Mouse (Mus musculus) adrenal gland, adult (tissue): Measurements from ENCODE around the gene Gm11114.

Experiments
- DNase-seq, 2 experiments: peaks; one replicate each; pipeline ENCODE4 v3.0.0; 2022 to 2023; ENCODE audit warnings: low spot score in 1 of 2; ENCODE audit not compliant: inconsistent age in 2 of 2

Gm11114 gene

DNA sequence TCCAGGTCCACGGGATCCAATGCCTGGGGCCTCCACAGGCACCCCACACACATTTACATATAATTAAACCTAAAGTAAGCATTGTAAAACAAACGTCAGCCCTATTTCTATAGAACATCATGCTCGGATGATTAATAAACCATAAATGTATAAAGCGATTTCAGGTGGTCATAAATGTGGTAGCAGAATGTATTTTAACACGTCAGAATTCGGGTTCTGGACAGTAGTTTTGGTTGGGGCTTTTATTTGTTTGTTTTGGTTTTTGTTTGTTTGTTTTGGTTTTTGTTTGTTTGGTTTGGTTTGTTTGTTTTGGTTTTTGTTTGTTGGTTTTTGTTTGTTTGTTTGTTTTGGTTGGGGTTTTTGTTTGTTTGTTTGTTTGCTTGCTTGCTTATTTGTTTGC lies at the start of gene Gm11114:
TSS of gene Gm11114 (plus strand) at position 301 of the 400 bp plus-strand sequence.
- DNase-seq: no peak

DNA sequence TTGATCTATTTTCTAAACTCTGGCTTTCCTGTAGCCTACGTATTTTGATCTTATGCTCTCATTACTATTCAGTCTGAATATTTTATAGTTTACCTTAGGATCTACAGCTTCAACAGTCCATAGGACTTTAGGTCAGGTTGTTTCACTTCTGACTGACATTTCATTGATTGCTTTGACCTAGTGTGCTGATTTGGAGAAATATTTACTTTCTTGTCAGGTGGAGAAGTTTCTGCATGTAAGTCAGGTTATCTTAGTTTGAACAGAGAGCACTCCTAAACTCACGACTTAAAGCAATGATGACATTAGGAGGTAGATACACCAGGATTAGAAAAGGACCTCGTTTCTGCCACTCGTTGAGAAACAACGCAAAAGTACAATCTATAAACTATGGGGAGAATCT lies 45.7 kb upstream of the Gm11114 start:
- no peak for DNase-seq

DNA sequence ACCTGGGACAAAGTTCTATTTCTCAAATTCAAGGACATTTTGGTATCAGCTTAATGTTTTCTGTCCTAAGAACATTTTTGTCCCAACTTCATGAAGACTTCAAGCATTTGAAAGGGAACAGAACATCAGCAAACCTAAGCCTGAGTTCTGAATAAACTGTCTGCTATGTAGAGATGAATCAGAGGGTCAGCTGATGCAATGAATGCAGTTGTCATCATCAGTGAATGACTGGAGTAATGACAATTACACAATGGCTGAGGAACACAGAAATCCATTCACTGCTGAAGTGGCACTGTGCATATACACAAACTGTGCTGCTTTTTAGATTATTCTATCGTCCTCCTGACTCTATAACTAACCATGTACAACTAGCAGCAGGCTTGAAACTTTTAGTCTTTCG lies 38.5 kb upstream of the Gm11114 start:
- peak; percentile 5 to 45 for DNase-seq

DNA sequence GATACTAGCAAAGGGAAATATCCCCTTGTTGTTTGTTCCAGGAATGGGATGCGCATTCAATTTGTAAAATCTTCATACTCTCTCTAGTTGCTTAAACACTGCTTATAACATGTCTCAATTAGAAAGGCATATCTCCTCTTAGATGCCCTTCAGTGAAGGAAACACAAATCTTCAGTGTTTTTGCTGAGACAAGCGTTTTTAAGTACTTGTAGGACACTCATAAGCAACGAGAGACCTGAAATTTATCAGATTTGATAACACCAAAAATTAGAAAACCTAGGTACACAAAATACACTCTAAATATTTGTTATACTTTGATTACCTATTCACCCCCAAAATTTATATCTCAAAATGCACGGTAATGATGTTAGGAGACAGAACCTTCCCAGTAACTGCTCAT lies 9.7 kb upstream of the Gm11114 start:
- no peak for DNase-seq

DNA sequence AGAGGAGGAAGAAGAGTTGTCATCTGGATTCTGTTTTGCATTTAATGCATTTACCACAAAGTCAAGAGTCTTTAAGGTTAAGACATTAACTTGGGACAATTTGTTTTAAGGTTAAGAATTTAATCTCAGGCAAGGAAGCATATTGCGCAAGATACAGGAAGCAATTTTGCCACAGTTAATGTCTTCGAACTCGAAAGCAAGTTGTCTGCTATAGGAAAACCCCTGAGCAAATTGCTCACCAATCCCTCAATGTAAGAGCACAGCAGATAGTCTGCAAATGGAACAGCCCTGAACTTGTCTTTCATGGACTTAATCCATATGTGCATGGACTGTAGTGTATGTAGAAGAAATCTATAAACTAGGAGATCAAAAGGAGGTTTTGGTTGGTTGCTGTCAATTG lies 9.2 kb upstream of the Gm11114 start:
- no peak for DNase-seq

DNA sequence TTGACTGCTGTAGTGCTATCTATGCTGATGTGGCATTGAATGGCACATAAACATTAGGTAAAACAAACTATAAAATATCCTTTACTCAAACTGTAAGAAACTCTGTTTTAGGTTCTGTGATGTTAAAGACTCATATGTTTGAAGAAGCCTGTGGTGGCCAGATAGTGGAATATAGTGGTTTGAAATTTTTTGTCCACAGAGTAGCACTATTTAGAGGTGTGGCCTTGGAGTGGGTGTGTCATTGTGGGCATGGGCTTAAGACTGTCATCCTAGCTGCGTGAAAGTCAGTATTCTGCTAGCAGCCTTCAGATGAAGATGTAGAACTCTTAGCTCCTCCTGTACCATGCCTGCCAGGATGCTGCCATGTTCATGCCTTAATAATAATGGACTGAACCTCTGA lies 3.5 kb downstream of the Gm11114 start:
- DNase-seq: no peak

DNA sequence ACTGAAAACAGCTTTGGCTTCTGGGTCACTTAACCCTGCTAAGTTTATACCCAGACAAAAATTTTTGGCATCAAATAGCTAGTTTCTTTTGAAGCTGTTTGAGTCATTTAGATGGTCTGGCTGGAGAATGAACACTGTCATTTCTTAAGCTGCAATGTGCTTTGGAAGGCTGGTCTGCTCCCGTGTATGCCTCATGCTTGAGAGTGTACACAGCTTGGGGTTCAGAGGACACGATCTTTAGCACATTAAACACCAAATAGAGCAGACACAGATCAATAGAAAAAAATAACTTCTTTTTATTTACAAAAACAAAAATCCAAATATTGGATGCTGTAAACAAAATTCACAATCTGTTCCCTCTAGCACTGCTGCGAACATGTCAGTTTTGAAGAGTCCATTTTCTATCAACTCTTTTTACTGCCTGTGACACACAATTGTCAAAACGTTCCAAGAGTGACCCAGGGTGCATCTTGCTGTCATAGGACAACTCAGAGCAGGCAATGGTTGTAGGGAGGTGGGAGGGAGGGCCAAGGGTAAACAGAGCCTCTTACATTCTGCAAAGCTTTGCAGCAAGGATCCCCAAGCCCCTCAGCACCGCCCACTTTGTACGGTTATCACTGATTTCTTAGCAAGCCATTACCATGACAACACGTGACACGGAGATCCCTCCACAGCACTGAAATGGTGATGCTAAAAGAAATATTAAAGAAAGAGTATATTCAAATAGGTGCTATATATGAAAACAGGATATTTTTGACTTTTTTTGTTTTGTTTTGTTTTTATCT lies 7.8 kb downstream of the Gm11114 start:
- DNase-seq: no peak

DNA sequence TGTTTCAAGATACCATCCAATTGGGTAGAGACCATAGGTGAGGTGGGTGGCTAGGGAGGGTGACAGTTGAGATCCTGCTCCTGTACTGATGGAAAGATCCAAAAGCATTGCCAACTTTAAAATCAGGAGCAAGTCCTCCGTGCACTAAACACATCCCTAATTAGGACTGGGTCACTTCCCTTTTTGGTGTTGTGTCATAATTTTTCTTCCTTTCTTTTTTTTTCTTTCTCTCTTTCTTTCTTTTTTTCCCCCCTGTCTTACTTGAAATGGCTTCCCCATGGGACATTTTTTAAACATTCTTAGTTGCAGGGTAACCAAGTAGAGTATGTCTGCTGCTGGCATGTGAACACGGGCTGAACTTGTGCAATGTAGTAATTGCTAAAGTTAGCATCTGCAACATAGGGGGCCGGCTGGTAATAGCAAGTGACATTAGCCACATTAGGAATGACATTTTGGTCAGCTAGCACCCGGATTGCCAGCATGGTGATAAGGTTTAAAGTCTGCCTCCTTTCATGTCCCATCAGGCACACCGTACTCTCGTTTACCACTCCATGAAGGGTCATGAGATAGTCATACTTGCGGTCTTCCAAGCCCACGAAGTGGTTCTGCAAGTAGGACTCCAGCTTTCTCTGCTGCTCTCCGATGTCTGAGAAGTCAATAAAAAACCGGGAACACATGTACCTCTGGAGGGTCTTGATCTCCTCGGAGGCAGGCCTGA lies 11.7 kb downstream of the Gm11114 start:
- DNase-seq: peak in 1 of 2 experiments; percentile 52

DNA sequence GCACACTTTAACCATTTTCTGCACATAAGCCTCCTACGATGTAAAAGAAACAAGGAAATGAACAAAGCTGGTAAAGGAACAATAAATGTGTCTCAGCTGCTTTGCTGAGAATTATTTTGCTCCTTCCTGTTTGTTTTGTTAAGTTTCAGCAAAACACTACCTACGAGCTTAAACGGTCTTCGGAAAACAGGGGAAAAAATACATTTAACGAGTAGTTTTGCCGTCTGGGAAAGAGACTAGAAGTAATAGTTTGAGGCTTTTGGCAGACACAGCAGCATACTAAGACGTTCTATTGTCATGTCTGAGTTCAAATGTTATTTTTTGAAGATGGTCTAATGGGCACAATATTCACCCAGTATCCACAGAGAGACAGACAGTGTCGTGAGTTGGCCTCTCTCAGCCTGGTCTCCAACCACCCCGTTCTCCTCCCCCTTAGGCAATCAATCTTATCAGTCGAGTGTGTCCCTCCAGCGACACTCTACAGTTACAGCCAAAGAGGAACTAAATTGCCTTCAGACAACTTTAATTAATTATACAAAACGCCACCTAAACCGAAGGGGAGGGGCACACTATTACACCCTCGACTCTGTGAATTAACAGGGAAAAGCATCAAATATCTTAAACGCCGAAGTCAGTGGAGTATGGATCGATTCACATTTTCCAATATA lies 12.8 kb downstream of the Gm11114 start:
- peak in 1 of 2 experiments; percentile 70 for DNase-seq

DNA sequence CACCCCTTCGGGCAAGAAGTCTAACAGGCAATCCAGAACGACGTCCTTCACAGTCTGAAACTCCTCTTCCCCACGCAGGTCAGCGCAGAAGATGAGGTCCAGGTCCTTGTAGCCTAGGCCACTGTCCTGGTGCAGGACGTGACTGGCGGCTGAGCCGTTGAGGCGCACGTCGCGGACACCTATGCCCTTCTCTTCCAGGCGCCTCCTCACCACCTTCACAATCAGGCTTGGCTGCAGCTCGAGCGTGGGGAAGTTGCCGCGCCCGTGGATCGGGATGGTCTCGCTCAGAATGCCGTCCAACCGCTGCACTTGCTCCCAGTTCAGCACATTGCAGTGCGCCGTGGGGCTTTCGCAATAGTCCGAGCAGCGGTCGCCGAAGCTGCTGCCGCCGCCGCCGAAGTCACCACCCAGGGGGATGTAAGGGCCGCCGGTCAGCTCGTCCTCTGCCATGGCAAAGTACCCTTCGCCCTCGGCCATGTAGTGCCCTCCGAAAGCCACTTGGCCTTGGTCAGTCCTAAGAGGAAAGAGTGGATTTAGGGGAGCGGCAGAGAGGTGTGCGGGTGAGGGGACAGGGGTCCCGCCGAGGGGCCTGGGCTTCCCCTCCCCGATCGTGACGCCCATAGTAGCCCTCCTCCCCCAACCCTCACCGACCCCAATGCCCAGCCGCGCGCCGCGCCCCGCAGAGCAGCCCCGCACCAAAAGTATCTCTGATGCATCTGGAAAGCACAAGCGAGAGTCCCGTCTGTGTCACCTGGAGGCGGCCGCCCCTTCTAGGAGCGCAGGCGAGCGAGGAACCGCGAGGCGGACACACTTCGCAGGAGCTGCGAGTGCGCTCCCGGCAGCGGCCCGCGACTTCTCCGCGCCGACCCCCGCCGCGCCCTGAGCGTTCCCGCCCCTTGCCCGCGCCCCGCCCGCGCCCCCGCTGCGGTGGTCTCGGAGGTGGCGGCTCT lies 14.0 kb downstream of the Gm11114 start:
- DNase-seq: peak; percentile 62 to 90

DNA sequence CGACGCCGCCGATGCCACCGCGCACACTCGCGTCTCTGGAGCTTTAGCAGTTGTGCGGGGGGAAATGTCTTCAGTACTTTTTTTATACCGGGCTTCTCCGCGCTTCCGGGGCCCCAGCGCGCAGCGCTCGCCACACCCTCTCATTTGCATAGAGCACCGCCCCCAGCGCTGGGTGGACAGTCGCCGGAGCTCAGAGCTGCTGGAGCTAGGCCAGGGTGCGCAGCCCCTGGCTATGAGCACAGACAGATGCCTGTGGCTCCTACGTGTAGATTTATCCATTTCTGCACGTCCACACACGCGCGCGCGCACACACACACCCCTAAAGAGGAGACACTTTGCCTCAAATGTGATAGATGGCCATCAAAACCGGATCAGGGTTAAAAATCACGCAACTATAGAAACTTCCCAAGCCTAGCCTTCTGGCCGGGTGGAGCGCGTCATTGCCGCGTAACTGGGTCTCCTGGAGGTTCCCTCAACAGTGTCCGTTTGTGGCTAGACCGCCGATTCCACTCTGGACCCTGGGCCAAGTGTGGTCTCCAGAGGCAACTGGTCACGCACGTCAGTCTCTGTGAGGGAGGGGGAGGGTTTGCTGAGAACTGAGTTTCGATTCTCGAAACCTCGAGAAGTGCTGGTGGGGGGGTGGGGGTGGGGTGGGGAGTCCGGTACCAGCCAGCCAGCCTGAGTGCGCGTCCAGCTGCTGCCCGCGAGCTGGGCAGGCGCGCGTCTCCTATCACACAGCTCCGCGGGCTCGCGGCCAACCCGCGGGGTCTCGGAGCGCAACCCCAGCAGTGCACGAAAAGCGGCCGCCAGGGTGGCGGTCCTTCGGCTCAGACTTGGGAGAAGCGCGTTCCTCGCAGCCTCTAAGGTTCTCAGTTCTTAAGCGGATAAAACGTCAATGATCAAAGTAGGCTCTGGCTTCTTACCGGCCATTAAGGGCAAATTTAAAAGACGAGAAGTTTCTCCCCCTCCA lies 15.0 kb downstream of the Gm11114 start, which contains the start of gene Tent5a:
TSS of gene Tent5a (minus strand) at position 107 of the 970 bp plus-strand sequence.
- DNase-seq: peak; percentile 89 to 96

DNA sequence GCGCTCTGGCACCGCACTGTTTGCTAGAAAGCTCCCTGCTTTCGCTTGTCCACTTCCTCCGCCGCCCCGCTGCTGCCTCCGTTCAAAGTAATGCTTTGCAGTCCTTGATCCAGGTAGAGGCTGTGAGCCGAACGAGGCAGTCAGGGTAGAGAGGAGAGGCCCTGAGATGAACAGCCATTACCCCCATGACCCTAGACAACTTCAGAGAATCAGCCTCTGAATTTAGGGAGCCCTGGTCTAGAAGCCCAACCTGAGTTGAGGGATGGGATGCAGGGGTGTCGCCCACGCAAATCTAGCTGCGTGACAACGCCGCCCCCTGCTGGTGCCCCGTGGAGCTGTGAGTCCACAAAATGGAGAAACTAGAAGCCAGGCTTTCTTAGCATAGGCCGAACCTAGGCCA lies 15.7 kb downstream of the Gm11114 start:
- DNase-seq: peak; percentile 88 to 99

DNA sequence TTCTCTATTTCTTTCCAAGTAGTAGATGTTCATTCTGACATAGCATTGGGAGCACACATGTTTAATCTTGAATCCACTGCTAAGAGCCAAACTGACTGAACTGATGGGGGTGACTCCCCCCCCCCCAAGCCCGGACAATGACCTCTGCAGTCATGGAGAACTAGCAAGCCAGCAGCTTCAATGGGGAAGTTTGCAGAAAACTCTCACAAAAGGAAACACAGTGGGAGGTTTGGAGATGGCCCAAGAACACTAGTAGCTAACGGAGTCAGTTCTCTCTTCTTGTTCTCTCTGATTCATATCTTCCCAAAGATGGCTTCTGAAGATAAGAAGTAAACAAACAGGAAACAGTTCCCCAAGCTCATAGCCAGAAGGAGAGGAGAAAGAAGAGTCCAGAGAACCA lies 18.9 kb downstream of the Gm11114 start:
- no peak for DNase-seq

DNA sequence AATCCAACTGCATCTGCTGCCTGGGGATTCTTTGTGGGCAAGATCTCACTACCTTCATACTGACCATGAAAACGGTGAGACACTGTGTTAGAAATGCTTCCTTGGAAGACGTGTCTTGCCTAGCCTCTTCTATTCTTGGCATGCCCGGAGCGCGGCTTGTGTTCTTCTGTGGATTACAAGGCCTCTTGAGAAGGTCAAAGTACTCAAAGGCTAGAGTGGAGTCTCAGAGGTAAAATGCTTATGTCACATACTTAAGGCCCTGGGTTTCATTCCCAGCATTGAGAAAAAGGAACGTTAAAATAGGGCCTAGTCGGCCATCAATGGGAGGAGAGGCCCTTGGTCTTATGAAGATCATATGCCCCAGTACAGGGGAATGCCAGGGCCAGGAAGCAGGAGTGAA lies 23.5 kb downstream of the Gm11114 start:
- DNase-seq: no peak

DNA sequence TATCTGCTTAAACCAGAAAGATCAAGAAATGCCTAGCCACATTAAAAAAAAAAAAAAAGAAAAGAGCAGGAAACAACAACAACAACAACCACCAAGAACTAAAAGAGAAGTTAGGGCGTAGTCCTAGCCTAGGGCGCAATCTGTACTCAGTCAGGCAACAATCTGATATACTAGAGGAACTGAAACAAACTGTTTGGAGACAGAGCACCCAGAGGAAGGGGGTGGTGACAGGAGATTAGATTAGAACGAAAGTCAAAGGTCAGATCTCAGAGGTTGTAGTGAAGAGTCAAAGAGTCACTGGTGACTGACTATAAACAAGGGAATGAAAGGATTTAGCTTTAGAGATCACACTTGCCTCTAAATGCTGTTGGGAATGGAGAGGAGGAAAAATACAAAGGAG lies 27.7 kb downstream of the Gm11114 start:
- DNase-seq: no peak

DNA sequence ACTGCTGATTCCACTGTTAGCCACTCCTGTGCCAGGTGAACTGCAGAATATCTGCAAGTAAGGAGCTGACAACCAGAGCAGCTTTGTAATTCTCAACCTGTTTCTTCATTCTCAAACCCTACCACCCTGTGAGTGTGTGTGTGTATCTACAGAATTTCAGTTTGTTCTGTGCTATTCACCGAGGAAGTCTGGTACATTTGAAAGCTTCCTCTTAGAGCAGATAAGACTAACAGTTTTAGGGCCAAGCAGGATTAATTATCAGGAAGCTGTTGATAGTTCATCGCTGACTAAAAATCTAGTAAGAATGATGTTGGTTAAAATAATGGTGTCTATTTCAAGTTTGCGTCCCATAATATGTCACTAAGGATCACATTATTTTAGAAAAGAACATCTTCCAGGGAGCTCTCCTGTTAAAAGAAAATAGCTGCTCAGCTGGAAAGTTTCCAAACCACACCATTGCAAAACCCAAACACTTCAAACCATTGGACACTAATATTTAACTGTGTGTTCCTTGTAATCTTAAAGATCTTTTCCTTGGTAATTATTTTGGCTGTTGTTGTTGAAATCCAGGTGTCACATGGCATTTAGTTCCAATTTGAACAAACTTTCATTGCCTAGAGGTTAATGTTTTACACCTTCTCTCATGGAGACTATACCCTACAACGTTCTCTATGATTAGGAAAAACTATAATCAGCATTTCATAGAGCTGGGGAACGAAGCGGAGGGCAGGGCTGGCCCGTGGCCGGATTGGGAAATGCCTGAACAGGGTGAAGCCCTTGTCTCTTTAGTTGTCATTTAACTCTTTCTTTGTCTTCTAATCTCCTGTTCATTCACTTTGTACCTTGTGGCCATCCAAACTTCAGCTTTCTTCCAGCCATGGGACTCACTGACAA lies 30.6 kb downstream of the Gm11114 start:
- DNase-seq: peak in 1 of 2 experiments; percentile 55

DNA sequence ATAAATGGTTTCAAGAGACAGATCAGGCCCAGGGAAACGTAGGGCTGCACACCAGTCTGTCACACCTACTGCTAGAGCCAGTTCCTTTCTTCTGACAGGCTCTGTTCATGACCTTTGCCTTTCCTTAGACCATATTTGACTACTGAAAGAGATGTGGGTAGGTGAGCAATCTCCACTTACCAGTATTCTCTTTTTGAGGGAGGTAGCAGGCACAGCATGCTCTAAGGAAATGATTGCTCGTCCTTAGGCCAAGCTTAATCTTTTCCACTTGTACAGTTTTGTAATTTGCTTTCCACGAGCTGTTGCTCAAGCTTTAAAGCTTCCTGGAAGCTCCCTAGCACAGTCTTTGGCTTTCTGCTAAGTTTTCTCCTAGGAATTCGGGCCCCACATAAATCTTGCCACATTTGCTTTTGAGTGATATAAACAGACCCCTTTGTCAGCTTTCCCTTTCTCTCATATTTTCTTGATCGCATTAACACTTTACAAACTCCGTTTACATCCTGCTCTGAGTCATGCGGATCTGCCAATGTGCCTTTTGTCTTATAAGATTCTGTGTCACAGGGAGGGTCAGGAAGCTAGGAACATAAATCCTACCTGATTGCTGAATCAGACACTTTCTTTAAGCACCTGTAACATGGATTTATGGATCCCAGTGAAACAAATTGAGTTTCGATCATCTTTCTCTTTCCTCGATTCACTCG lies 35.4 kb downstream of the Gm11114 start:
- DNase-seq: peak in 1 of 2 experiments; percentile 47

DNA sequence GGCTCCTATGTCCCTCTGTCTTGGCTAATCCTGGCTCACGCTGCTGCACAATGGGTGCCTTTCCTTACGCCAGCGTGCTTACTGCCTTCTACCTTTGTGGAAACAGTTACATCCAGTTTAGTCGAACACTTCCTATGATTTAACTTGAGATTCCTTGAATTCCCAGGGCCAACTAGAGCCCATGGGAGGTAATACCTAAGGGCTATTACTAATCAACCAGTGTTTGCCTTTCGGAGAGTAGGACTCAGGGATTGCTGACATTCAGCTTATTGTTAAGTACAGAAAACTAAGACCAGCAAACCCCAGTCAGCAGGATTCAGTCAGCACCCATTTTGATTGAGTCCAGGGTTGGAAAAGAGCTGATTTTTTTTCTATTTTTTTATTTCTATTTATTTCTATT lies 43.0 kb downstream of the Gm11114 start:
- DNase-seq: no peak
